Mouse (Mus musculus) c-Kit-positive CD71-positive TER-119-negative erythroid progenitor cells, embryonic 14.5 days (primary cell): Measurements from ENCODE around the gene Olfr466.
A peak's percentile ranks its signal among the peaks of the same experiment; 100 is the strongest.

Source experiments
- DNase-seq: peaks from one replicate; pipeline ENCODE4 v3.0.0-alpha.2; 2013; ENCODE audit warnings: low read depth

Gene Olfr466

DNA sequence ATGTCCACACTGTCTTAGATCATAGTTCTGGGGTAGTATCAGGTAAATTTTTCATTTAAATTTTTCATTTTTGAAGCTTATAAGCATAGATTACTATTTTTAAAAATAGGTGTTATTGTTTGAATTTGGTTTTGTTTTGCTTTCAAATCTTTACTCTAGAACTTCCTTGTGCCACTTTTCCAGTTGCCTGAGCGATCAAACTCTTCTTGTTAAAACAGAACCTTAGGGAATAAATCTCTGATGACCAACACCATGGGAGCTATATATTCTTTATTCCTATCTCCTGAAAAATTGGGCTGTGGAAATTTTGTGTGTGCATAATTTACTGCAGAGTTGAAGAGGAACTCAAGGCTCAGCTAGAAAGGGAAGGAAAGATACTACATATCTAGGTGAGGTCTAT lies at the start of gene Olfr466:
Gene Olfr466 (plus strand): TSS at position 301 of the 400 bp plus-strand sequence.
- DNase-seq, result no peak

- DNase-seq, result no peak
Measured at GRCm38 (mm10) chr13:65100678-65101077, 49.4 kb upstream of the Olfr466 start.

GRCm38 (mm10) chr13:65101232-65101631 lies 48.8 kb upstream of the Olfr466 start:
- DNase-seq, result no peak

DNA sequence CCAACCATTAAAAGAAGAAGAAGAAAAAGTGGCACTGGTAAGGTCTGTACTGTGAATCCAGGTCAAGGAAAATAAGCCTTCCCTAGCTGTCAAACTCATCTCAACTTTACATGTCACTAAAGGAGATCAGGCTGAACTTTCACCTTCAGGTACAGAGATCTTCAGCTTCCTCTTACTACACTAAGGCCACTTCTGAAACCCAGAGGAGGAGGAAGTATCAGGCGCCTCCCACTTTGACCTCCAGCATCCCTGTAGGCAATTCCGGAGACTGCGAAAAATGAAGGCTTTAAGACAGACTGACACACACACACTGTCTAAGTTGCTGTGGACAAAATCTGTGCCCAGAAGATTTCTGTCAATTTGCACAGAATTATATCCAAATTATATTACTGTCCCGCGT lies 38.1 kb upstream of the Olfr466 start:
- DNase-seq, result no peak

- peak; percentile 90 for DNase-seq
Measured at GRCm38 (mm10) chr13:65112459-65113110, 37.5 kb upstream of the Olfr466 start, which contains the start of gene Mfsd14b. Gene Mfsd14b (minus strand): TSS chr13:65112975.

DNA sequence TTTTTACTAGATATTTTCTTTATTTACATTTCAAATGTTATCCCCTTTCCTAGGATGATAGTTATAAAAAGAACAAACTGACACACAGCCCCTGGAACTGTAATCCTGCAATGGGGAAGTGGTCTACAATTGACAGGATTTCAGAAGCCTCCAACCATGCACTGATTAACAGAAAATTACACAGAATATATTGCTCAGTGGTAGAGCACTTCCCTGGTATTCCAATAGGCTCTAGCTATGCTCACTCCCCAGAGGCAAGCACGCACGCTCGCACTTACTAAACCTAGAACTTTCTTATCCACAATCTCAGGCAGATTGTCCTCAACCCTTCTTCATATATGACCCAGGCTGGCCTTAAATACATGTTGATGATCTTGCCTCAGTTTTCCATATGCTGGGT lies 36.8 kb upstream of the Olfr466 start:
- no peak for DNase-seq

DNA sequence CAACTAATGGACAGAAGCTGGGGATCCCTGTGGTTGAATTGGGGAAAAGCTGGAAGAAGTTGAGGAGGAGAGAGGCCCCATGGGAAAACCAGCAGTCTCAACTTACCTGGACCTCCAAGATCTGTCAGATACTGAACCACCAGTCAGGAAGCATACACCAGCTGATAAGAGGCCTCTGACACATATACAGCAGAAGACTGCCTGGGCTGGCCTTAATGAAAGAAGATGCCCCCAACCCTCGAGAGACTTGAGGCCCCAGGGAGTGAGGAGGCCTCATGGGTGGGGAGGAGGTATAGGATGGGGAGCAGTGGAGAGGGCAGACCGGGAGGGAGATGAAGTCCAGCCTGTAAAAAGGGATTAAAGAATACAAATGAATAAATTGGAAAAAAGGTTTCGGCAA lies 29.1 kb upstream of the Olfr466 start:
- DNase-seq, result no peak

GRCm38 (mm10) chr13:65122111-65122510 lies 27.9 kb upstream of the Olfr466 start:
- DNase-seq, result peak; percentile 56

- DNase-seq, result no peak
Measured at GRCm38 (mm10) chr13:65127063-65127847, 22.8 kb upstream of the Olfr466 start.

GRCm38 (mm10) chr13:65137789-65138188 lies 12.3 kb upstream of the Olfr466 start, which contains the start of gene Olfr465-ps1:
Gene Olfr465-ps1 (plus strand): TSS chr13:65138089.
- no peak for DNase-seq

DNA sequence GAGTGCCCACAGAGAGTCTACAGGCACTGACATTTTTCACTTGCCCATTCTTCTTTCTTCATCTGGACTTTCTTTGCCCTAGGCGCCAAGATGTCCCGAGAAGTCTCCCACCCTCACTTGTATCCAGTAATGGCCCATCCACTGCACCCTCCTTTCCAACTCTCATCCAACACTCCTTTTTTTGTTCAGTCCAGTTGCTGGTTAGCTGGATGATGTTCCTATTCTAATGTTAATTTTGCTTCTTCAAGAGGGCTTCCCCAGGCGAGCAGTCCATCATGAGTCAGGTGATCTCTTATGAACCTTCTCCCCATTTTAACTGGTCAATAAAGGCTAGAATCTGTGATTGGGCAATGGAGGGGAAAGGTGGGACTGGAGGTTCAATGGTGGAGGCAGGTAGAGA lies 24.1 kb downstream of the Olfr466 start:
- DNase-seq, result no peak

GRCm38 (mm10) chr13:65175734-65176471 lies 25.9 kb downstream of the Olfr466 start:
- peak; percentile 49 for DNase-seq

GRCm38 (mm10) chr13:65176472-65177091 lies 26.5 kb downstream of the Olfr466 start:
- no peak for DNase-seq

GRCm38 (mm10) chr13:65200667-65201066 lies 50.6 kb downstream of the Olfr466 start:
- DNase-seq, result no peak
